Mouse (Mus musculus) adipose tissue, adult 10 weeks (tissue): ENCODE data around the gene Fam122c. TPM values are rescaled to one million over a fixed set of nuclear protein-coding genes. Genes with fewer than 3 reads are reported as not detected.

Experiments used
- polyA plus RNA-seq: library from polyadenylated mRNA; stranded (reverse); fragments of 350-450 nt; fragmentation: Illumina TruSeq; extraction: RNeasy Lipid Tissue Mini Kit (QIAGEN cat#74804); gene quantifications from one replicate; pipeline ENCODE4 v1.2.3, GENCODE M21; 2014; ENCODE audit warnings: low read depth, low replicate concordance

Fam122c gene
- 1.4 TPM for polyA plus RNA-seq

GRCm38 (mm10) chrX:53273124-53273523, at the start of gene Fam122c:
TSS of gene Fam122c (plus strand) at chrX:53273424.

GRCm38 (mm10) chrX:53240011-53240410, 33.2 kb upstream of the Fam122c start, which contains the start of gene Plac1:
TSS of gene Plac1 (minus strand) at chrX:53240111.

GRCm38 (mm10) chrX:53269289-53270062, 3.7 kb upstream of the Fam122c start, which contains the start of gene Fam122b:
TSS of gene Fam122b (minus strand) at chrX:53269805.

GRCm38 (mm10) chrX:53370366-53370740, 97.1 kb downstream of the Fam122c start, which contains the start of gene Mospd1:
TSS of gene Mospd1 (minus strand) at chrX:53370502.

Other genes starting within 250 kb of the Fam122c start
- not detected for gene Plac1, start 33.3 kb upstream of the Fam122c start, polyA plus RNA-seq
- 3.3 TPM for gene Fam122b, start 3.6 kb upstream of the Fam122c start, polyA plus RNA-seq
- 85.2 TPM for gene Mospd1, start 97.1 kb downstream of the Fam122c start, polyA plus RNA-seq
- gene Etd, start 161.5 kb downstream of the Fam122c start, polyA plus RNA-seq = not detected